Mouse (Mus musculus) liver, adult 2 months (tissue): ENCODE measurements around the gene Fnbp1.

Experiments used
- CTCF ChIP-seq: fragments of 200-500 bp; IDR thresholded peaks from 2 replicates; pipeline ENCODE4 v1.5.1; 2011; ENCODE audit warnings: low read depth, low read length, control low read depth
- POLR2A ChIP-seq: fragments of 200-500 bp; IDR thresholded peaks from 2 replicates; pipeline ENCODE4 v1.6.1; 2011; ENCODE audit warnings: low read length, control low read depth; ENCODE audit not compliant: insufficient read depth; ENCODE audit errors: extremely low read depth

- no peak for TF ChIP-seq CTCF
- no peak for TF ChIP-seq POLR2A
Observed at GRCm38 (mm10) chr2:31031972-31032371, 109.8 kb downstream of the Fnbp1 start.
